Mouse (Mus musculus) heart, embryonic 13.5 days (tissue): ENCODE measurements at regions not wholly inside any gene's neighbourhood (a gene's known extent, or its start where the extent isn't known, plus 50 kb on each side); places are given as distances from the start of the nearest gene placed in this dataset.

Experiments used
- ATAC-seq: fragments of 200-750 bp; cut with Nextera tagmentation; 2 replicates; pipeline ENCODE4 v1.8.0; 2017; ENCODE audit warnings: moderate TSS enrichment; ENCODE audit not compliant: insufficient number of reproducible peaks, low FRiP score, low TSS enrichment; ENCODE audit errors: extremely low read depth
- H3K27ac ChIP-seq: fragments of 300-500 bp; sonication (generic); replicated peaks from 2 replicates; pipeline ENCODE4 v1.5.1; 2015; ENCODE audit warnings: moderate library complexity, mild to moderate bottlenecking, inconsistent platforms
- H3K27me3 ChIP-seq: fragments of 300-500 bp; sonication (generic); replicated peaks from 2 replicates; pipeline ENCODE4 v1.6.1; 2015; ENCODE audit warnings: mild to moderate bottlenecking, inconsistent platforms
- H3K36me3 ChIP-seq: fragments of 300-500 bp; sonication (generic); 2 replicates; pipeline ENCODE4 v1.6.1; 2015; ENCODE audit warnings: mild to moderate bottlenecking, inconsistent platforms
- H3K4me1 ChIP-seq: fragments of 300-500 bp; sonication (generic); 2 replicates; pipeline ENCODE4 v1.6.1; 2015; ENCODE audit warnings: inconsistent platforms
- H3K4me2 ChIP-seq: fragments of 300-500 bp; sonication (generic); 2 replicates; pipeline ENCODE4 v1.6.1; 2015; ENCODE audit warnings: inconsistent platforms, mild to moderate bottlenecking, moderate library complexity
- H3K4me3 ChIP-seq: fragments of 300-500 bp; sonication (generic); 2 replicates; pipeline ENCODE4 v1.5.1; 2015; ENCODE audit warnings: moderate library complexity, mild to moderate bottlenecking, inconsistent platforms
- H3K9ac ChIP-seq: fragments of 300-500 bp; sonication (generic); 2 replicates; pipeline ENCODE4 v1.6.1; 2015; ENCODE audit warnings: inconsistent platforms, mild to moderate bottlenecking, moderate library complexity
- H3K9me3 ChIP-seq: fragments of 300-500 bp; sonication (generic); 2 replicates; pipeline ENCODE4 v1.6.1; 2016; ENCODE audit warnings: inconsistent platforms
- WGBS: fragments of 180-500 bp; shearing (Covaris S2); methylation state at CpG from one replicate; pipeline ENCODE4 v1.1.7; 2015; ENCODE audit warnings: mixed read lengths; 5-methylcytosine and 5-hydroxymethylcytosine counted together

GRCm38 (mm10) chr10:111900723-111901716 lies 71.4 kb upstream of the Krr1 start:
- Histone ChIP-seq H3K4me2 (peak overlapping the region; percentile 56), H3K9ac (peak overlapping the region; percentile 60), H3K4me3 (peak overlapping the region; percentile 19; the same call in 1 of the 2 replicates), H3K4me1 (peaks cover 16% of the 10 kb centered on the region), H3K36me3 (no peaks in the 10 kb centered on the region), H3K9me3 (no peaks in the 10 kb centered on the region), H3K27ac (peak overlapping the region; percentile 62; the same call in 1 of the 2 replicates), H3K27me3 (no peaks in the 10 kb centered on the region)
- WGBS = 41% methylated on average over 17 of the region's 17 CpGs
- ATAC-seq = no peak

GRCm38 (mm10) chr10:111903956-111904355 lies 68.5 kb upstream of the Krr1 start:
- no peak overlapping the region for H3K9ac ChIP-seq
- no peaks in the 10 kb centered on the region for H3K36me3 ChIP-seq
- H3K4me3 ChIP-seq = no peak overlapping the region
- WGBS = 90% methylated on average over 8 of the region's 8 CpGs
- H3K27me3 ChIP-seq = no peaks in the 10 kb centered on the region
- peaks cover 20% of the 10 kb centered on the region for H3K4me1 ChIP-seq
- ATAC-seq = no peak
- H3K4me2 ChIP-seq = no peak overlapping the region
- no peak overlapping the region for H3K27ac ChIP-seq
- H3K9me3 ChIP-seq = no peaks in the 10 kb centered on the region

GRCm38 (mm10) chr10:111907836-111908235 lies 64.6 kb upstream of the Krr1 start:
- 70% methylated on average over 5 of the region's 5 CpGs for WGBS
- Histone ChIP-seq H3K27me3 (no peaks in the 10 kb centered on the region), H3K9ac (no peak overlapping the region), H3K4me2 (no peak overlapping the region), H3K9me3 (no peaks in the 10 kb centered on the region), H3K4me3 (no peak overlapping the region), H3K4me1 (0 out of 2 replicates have a peak, but pooled peaks cover 4% of the 10 kb centered on the region), H3K36me3 (no peaks in the 10 kb centered on the region), H3K27ac (no peak overlapping the region)
- ATAC-seq = no peak

- 0 out of 2 replicates have a peak, but pooled peaks cover 4% of the 10 kb centered on the region for H3K4me1 ChIP-seq
- no peak overlapping the region for H3K4me2 ChIP-seq
- no peaks in the 10 kb centered on the region for H3K9me3 ChIP-seq
- H3K36me3 ChIP-seq = no peaks in the 10 kb centered on the region
- no peak overlapping the region for H3K9ac ChIP-seq
- no peak for ATAC-seq
- WGBS = 94% methylated on average over 6 of the region's 6 CpGs
- no peaks in the 10 kb centered on the region for H3K27me3 ChIP-seq
- H3K4me3 ChIP-seq = no peak overlapping the region
- no peak overlapping the region for H3K27ac ChIP-seq
These were observed 59.9 kb upstream of the Krr1 start for GRCm38 (mm10) chr10:111912561-111912960.

GRCm38 (mm10) chr10:111913066-111913785 lies 59.2 kb upstream of the Krr1 start:
- H3K27ac ChIP-seq = no peak overlapping the region
- no peak for ATAC-seq
- H3K9me3 ChIP-seq = no peaks in the 10 kb centered on the region
- H3K4me1 ChIP-seq = no peaks in the 10 kb centered on the region
- H3K9ac ChIP-seq = no peak overlapping the region
- no peaks in the 10 kb centered on the region for H3K36me3 ChIP-seq
- WGBS = 84% methylated on average over 20 of the region's 20 CpGs
- no peak overlapping the region for H3K4me2 ChIP-seq
- H3K27me3 ChIP-seq = no peaks in the 10 kb centered on the region
- no peak overlapping the region for H3K4me3 ChIP-seq

- 78% methylated on average over 4 of the region's 4 CpGs for WGBS
- Histone ChIP-seq H3K27me3 (no peaks in the 10 kb centered on the region), H3K9me3 (no peaks in the 10 kb centered on the region), H3K4me1 (peaks cover under 1% of the 10 kb centered on the region), H3K36me3 (no peaks in the 10 kb centered on the region), H3K4me3 (no peak overlapping the region), H3K9ac (no peak overlapping the region), H3K4me2 (no peak overlapping the region), H3K27ac (no peak overlapping the region)
- ATAC-seq = no peak
These were observed 58.2 kb upstream of the Krr1 start for GRCm38 (mm10) chr10:111914231-111914630.

GRCm38 (mm10) chr10:111918071-111918507 lies 54.4 kb upstream of the Krr1 start:
- Histone ChIP-seq H3K4me2 (no peak overlapping the region), H3K4me1 (peaks cover 12% of the 10 kb centered on the region), H3K9ac (no peak overlapping the region), H3K9me3 (no peaks in the 10 kb centered on the region), H3K4me3 (no peak overlapping the region), H3K27me3 (no peaks in the 10 kb centered on the region), H3K27ac (no peak overlapping the region), H3K36me3 (no peaks in the 10 kb centered on the region)
- ATAC-seq = no peak
- 84% methylated on average over 3 of the region's 3 CpGs for WGBS

GRCm38 (mm10) chr10:111919475-111919874 lies 53.0 kb upstream of the Krr1 start:
- Histone ChIP-seq H3K36me3 (no peaks in the 10 kb centered on the region), H3K4me3 (no peak overlapping the region), H3K4me1 (peaks cover 16% of the 10 kb centered on the region), H3K27ac (no peak overlapping the region), H3K9ac (no peak overlapping the region), H3K27me3 (no peaks in the 10 kb centered on the region), H3K9me3 (no peaks in the 10 kb centered on the region), H3K4me2 (no peak overlapping the region)
- WGBS = 30% methylated on average over 2 of the region's 2 CpGs
- no peak for ATAC-seq

- Histone ChIP-seq H3K27me3 (0 out of 2 replicates have a peak, but pooled peaks cover 4% of the 10 kb centered on the region), H3K9ac (no peak overlapping the region), H3K4me3 (no peak overlapping the region), H3K4me1 (peaks cover 24% of the 10 kb centered on the region), H3K9me3 (no peaks in the 10 kb centered on the region), H3K27ac (no peak overlapping the region), H3K4me2 (no peak overlapping the region), H3K36me3 (no peaks in the 10 kb centered on the region)
- WGBS = 66% methylated on average over 9 of the region's 9 CpGs
- no peak for ATAC-seq
These were observed 51.0 kb upstream of the Krr1 start for GRCm38 (mm10) chr10:111921492-111921891.
